Mouse (Mus musculus): ENCODE measurements at regions not wholly inside any gene's neighbourhood (a gene's known extent, or its start where the extent isn't known, plus 50 kb on each side); places are given as distances from the start of the nearest gene placed in this dataset.
"Not testable (repeated sequence)": the region's sequence is repeated elsewhere in the genome, so short reads cannot be mapped to it uniquely, and the experiment has no call there.

- in situ Hi-C loops (cut with MseI, MboI) = loop anchor here in 1 of 2 experiments (25.0 kb wide), 1 partner anchor 894 kb away; no protein-coding TSS in a partner anchor
These were observed 368.1 kb downstream of the Gm8797 start for GRCm38 (mm10) chr3:6118721-6119120.

- in situ Hi-C loops (cut with MseI, MboI) = not testable (repeated sequence)
These were observed 385.1 kb downstream of the Gm8797 start for GRCm38 (mm10) chr3:6135754-6136153.

GRCm38 (mm10) chr3:6137374-6137773, 386.8 kb downstream of the Gm8797 start:
- in situ Hi-C loops (cut with MseI, MboI) = no loop called here

- in situ Hi-C loops (cut with MseI, MboI) = no loop called here
These were observed 423.2 kb downstream of the Gm8797 start for GRCm38 (mm10) chr3:6173775-6174174.

GRCm38 (mm10) chr3:6182533-6182932, 431.9 kb downstream of the Gm8797 start:
- in situ Hi-C loops (cut with MseI, MboI) = no loop called here

- in situ Hi-C loops (cut with MseI, MboI) = no loop called here
These were observed 432.8 kb downstream of the Gm8797 start for GRCm38 (mm10) chr3:6183400-6183799.

DNA sequence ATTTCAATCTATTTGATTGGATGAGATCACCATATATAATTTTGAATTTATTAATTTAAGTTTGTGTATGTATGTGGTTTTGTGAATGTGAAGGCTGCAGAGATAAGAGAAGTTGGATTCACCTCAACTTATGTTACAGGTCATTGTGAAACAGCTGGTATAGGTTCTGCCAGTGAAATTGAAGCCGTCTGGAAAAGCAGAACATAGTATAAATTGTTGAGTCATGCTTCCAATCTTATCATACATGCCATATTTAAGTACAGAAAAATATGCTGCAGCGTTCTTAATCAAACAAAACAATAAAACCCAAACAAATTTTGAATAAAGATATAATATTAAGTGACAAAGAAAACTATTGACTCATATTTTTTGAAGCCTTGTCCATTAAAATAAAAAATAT, 415.6 kb downstream of the 1700008P02Rik start:
- in situ Hi-C loops (cut with MseI, MboI) = no loop called here

GRCm38 (mm10) chr3:6228685-6229084, 391.6 kb downstream of the 1700008P02Rik start:
- in situ Hi-C loops (cut with MseI, MboI) = no loop called here
